Mouse (Mus musculus): Measurements from ENCODE around the gene Tyw5. TPM values are rescaled to one million over a fixed set of nuclear protein-coding genes. Genes with fewer than 3 reads are reported as not detected.
A peak's percentile ranks its signal among the peaks of the same experiment; 100 is the strongest.

Tyw5 gene
- polyA plus RNA-seq, 1 experiment = 8.6 TPM

DNA sequence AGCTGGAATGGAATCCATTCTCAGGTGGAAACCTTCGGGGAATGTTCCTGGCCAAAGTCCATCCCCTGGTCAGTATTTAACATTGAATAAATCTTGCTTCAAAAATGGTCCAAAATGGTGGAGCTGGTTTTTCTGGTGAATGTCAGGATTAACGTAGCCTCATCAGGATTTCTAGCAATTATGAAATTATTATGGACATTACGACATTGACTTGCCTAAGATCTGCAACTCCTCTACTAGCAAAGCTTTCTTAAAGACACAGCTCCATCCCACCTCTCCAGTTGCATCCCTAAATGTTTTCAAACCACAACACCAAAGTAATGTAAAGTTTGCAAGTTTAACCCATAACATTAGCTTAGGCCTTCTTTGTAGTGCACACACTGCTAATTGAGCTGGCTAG is 39.5 kb downstream of the Tyw5 start:
- TF ChIP-seq MAX (IDR thresholded peaks at IDR 0.05) (no peak), MYOD1 (IDR thresholded peaks at IDR 0.05; ENCODE audit: control insufficient read depth, insufficient read length, low read depth) (no peak), USF1 (IDR thresholded peaks at IDR 0.05; ENCODE audit: low read depth) (no peak), CEBPB (IDR thresholded peaks at IDR 0.05; ENCODE audit: low read depth) (no peak), CTCF (IDR thresholded peaks at IDR 0.05; ENCODE audit: control insufficient read depth, insufficient read depth, insufficient read length) (no peak), FOSL1 (IDR thresholded peaks at IDR 0.05; ENCODE audit: insufficient read depth, low read length, poor library complexity, severe bottlenecking) (no peak), MYOG (IDR thresholded peaks at IDR 0.05; ENCODE audit: control insufficient read depth, extremely low read depth, insufficient read length) (no peak)
- Histone ChIP-seq H3K4me3 (ENCODE audit: insufficient read depth, poor library complexity, severe bottlenecking) (no peak overlapping the region), H3ac (ENCODE audit: control insufficient read depth, insufficient read length, low read depth) (no peak overlapping the region), H3K36me3 (ENCODE audit: control insufficient read depth, insufficient read depth) (no peaks in the 10 kb centered on the region), H3K27me3 (ENCODE audit: control insufficient read depth, insufficient read depth, insufficient read length) (no peaks in the 10 kb centered on the region), H3K79me2 (ENCODE audit: control insufficient read depth, insufficient read depth) (no peaks in the 10 kb centered on the region), H3K79me3 (ENCODE audit: low read depth) (no peaks in the 10 kb centered on the region)

GRCm38 (mm10) chr1:57358546-57358945 is 48.4 kb downstream of the Tyw5 start:
- Histone ChIP-seq H3K79me3 (ENCODE audit: low read depth) (no peaks in the 10 kb centered on the region), H3ac (ENCODE audit: control insufficient read depth, insufficient read length, low read depth) (no peak overlapping the region), H3K27me3 (ENCODE audit: control insufficient read depth, insufficient read depth, insufficient read length) (no peaks in the 10 kb centered on the region), H3K79me2 (ENCODE audit: control insufficient read depth, insufficient read depth) (no peaks in the 10 kb centered on the region), H3K4me3 (ENCODE audit: insufficient read depth, poor library complexity, severe bottlenecking) (no peak overlapping the region), H3K36me3 (ENCODE audit: control insufficient read depth, insufficient read depth) (no peaks in the 10 kb centered on the region)
- TF ChIP-seq MYOD1 (IDR thresholded peaks at IDR 0.05; ENCODE audit: control insufficient read depth, insufficient read length, low read depth) = no peak
- no peak for TF ChIP-seq FOSL1 (IDR thresholded peaks at IDR 0.05; ENCODE audit: insufficient read depth, low read length, poor library complexity, severe bottlenecking)
- no peak for TF ChIP-seq MYOG (IDR thresholded peaks at IDR 0.05; ENCODE audit: control insufficient read depth, extremely low read depth, insufficient read length)
- TF ChIP-seq USF1 (IDR thresholded peaks at IDR 0.05; ENCODE audit: low read depth) = no peak
- no peak for TF ChIP-seq CEBPB (IDR thresholded peaks at IDR 0.05; ENCODE audit: low read depth)
- no peak for TF ChIP-seq CTCF (IDR thresholded peaks at IDR 0.05; ENCODE audit: control insufficient read depth, insufficient read depth, insufficient read length)
- no peak for TF ChIP-seq MAX (IDR thresholded peaks at IDR 0.05)

GRCm38 (mm10) chr1:57351941-57352340 is 55.0 kb downstream of the Tyw5 start:
- H3K79me2 ChIP-seq (ENCODE audit: control insufficient read depth, insufficient read depth) = no peaks in the 10 kb centered on the region
- no peaks in the 10 kb centered on the region for H3K79me3 ChIP-seq (ENCODE audit: low read depth)
- no peaks in the 10 kb centered on the region for H3K27me3 ChIP-seq (ENCODE audit: control insufficient read depth, insufficient read depth, insufficient read length)
- no peak overlapping the region for H3ac ChIP-seq (ENCODE audit: control insufficient read depth, insufficient read length, low read depth)
- no peak overlapping the region for H3K4me3 ChIP-seq (ENCODE audit: insufficient read depth, poor library complexity, severe bottlenecking)
- no peak for TF ChIP-seq MAX (IDR thresholded peaks at IDR 0.05)
- no peak for TF ChIP-seq CTCF (IDR thresholded peaks at IDR 0.05; ENCODE audit: control insufficient read depth, insufficient read depth, insufficient read length)
- no peak for TF ChIP-seq MYOD1 (IDR thresholded peaks at IDR 0.05; ENCODE audit: control insufficient read depth, insufficient read length, low read depth)
- no peak for TF ChIP-seq MYOG (IDR thresholded peaks at IDR 0.05; ENCODE audit: control insufficient read depth, extremely low read depth, insufficient read length)
- no peak for TF ChIP-seq CEBPB (IDR thresholded peaks at IDR 0.05; ENCODE audit: low read depth)
- no peak for TF ChIP-seq USF1 (IDR thresholded peaks at IDR 0.05; ENCODE audit: low read depth)
- no peak for TF ChIP-seq FOSL1 (IDR thresholded peaks at IDR 0.05; ENCODE audit: insufficient read depth, low read length, poor library complexity, severe bottlenecking)
- H3K36me3 ChIP-seq (ENCODE audit: control insufficient read depth, insufficient read depth) = no peaks in the 10 kb centered on the region

DNA sequence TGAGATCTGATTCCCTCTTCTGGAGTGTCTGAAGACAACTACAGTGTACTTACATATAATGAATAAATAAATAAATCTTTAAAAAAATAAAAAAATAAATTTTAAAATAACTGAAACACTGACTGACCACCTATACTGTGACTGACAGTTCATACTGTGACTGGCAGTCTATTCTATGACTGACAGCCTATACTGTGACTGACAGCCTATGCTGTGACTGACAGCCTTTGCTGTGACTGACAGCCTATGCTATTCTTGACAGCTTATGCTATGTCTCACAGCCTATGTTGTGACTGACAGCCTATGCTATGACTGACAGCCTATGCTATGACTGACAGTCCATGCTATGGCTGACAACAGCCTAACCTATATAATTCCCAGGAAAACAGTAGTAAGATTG is 59.4 kb downstream of the Tyw5 start:
- no peaks in the 10 kb centered on the region for H3K36me3 ChIP-seq (ENCODE audit: control insufficient read depth, insufficient read depth)
- TF ChIP-seq USF1 (IDR thresholded peaks at IDR 0.05; ENCODE audit: low read depth) = no peak
- TF ChIP-seq FOSL1 (IDR thresholded peaks at IDR 0.05; ENCODE audit: insufficient read depth, low read length, poor library complexity, severe bottlenecking) = no peak
- no peak for TF ChIP-seq CTCF (IDR thresholded peaks at IDR 0.05; ENCODE audit: control insufficient read depth, insufficient read depth, insufficient read length)
- H3K79me3 ChIP-seq (ENCODE audit: low read depth) = no peaks in the 10 kb centered on the region
- no peak overlapping the region for H3ac ChIP-seq (ENCODE audit: control insufficient read depth, insufficient read length, low read depth)
- no peaks in the 10 kb centered on the region for H3K27me3 ChIP-seq (ENCODE audit: control insufficient read depth, insufficient read depth, insufficient read length)
- no peaks in the 10 kb centered on the region for H3K79me2 ChIP-seq (ENCODE audit: control insufficient read depth, insufficient read depth)
- H3K4me3 ChIP-seq (ENCODE audit: insufficient read depth, poor library complexity, severe bottlenecking) = no peak overlapping the region

DNA sequence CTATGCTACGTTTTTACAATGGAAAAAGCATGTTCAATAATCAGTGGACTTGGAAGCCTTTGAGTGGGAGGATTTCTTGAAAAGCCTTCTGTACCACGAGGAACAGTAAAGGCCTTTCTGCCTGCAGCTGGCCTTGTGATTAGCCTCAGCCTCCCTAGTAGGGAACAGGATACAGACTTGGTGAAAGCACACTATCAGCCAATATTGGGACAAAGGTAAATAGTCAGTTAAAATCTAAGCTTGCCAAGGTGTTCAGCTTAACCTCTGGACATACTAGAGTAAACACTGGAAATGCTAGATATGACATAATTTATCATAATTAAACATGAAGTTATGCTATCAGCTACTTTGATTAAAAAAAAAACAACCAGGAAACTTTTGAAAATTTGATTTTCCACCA is 65.7 kb downstream of the Tyw5 start:
- Histone ChIP-seq H3ac (ENCODE audit: control insufficient read depth, insufficient read length, low read depth) (no peak overlapping the region), H3K79me2 (ENCODE audit: control insufficient read depth, insufficient read depth) (no peaks in the 10 kb centered on the region), H3K79me3 (ENCODE audit: low read depth) (no peaks in the 10 kb centered on the region), H3K4me3 (ENCODE audit: insufficient read depth, poor library complexity, severe bottlenecking) (no peak overlapping the region), H3K36me3 (ENCODE audit: control insufficient read depth, insufficient read depth) (no peaks in the 10 kb centered on the region), H3K27me3 (ENCODE audit: control insufficient read depth, insufficient read depth, insufficient read length) (no peaks in the 10 kb centered on the region)
- no peak for TF ChIP-seq MYOD1 (IDR thresholded peaks at IDR 0.05; ENCODE audit: control insufficient read depth, insufficient read length, low read depth)
- no peak for TF ChIP-seq FOSL1 (IDR thresholded peaks at IDR 0.05; ENCODE audit: insufficient read depth, low read length, poor library complexity, severe bottlenecking)
- no peak for TF ChIP-seq CTCF (IDR thresholded peaks at IDR 0.05; ENCODE audit: control insufficient read depth, insufficient read depth, insufficient read length)

GRCm38 (mm10) chr1:57339156-57339796 is 67.6 kb downstream of the Tyw5 start:
- Histone ChIP-seq H3K36me3 (ENCODE audit: control insufficient read depth, insufficient read depth) (no peaks in the 10 kb centered on the region), H3K79me3 (ENCODE audit: low read depth) (no peaks in the 10 kb centered on the region), H3K4me3 (ENCODE audit: insufficient read depth, poor library complexity, severe bottlenecking) (no peak overlapping the region), H3ac (ENCODE audit: control insufficient read depth, insufficient read length, low read depth) (no peak overlapping the region), H3K79me2 (ENCODE audit: control insufficient read depth, insufficient read depth) (no peaks in the 10 kb centered on the region), H3K27me3 (ENCODE audit: control insufficient read depth, insufficient read depth, insufficient read length) (no peaks in the 10 kb centered on the region)
- TF ChIP-seq FOSL1 (IDR thresholded peaks at IDR 0.05; ENCODE audit: insufficient read depth, low read length, poor library complexity, severe bottlenecking) (no peak), CEBPB (IDR thresholded peaks at IDR 0.05; ENCODE audit: low read depth) (no peak), MYOD1 (IDR thresholded peaks at IDR 0.05; ENCODE audit: control insufficient read depth, insufficient read length, low read depth) (no peak), MYOG (IDR thresholded peaks at IDR 0.05; ENCODE audit: control insufficient read depth, extremely low read depth, insufficient read length) (no peak), USF1 (IDR thresholded peaks at IDR 0.05; ENCODE audit: low read depth) (peak; percentile 48)

Other genes with a start within 250 kb of the Tyw5 start
- gene 1700066M21Rik, start 29.5 kb downstream of the Tyw5 start, polyA plus RNA-seq (2012; fragmentation: generic; extraction: Trizol) = 4.4 TPM
- 6.8 TPM for gene Maip1, start 773 bp downstream of the Tyw5 start, polyA plus RNA-seq (2012; fragmentation: generic; extraction: Trizol)

Data from C2C12 (cell line).